Mouse (Mus musculus): ENCODE results near the gene Gcnt3. TPM values are rescaled to one million over a fixed set of nuclear protein-coding genes. Genes with fewer than 3 reads are reported as not detected.

Gcnt3 gene
- polyA plus RNA-seq, 1 experiment from 2014 or later, result 0.05 TPM

DNA sequence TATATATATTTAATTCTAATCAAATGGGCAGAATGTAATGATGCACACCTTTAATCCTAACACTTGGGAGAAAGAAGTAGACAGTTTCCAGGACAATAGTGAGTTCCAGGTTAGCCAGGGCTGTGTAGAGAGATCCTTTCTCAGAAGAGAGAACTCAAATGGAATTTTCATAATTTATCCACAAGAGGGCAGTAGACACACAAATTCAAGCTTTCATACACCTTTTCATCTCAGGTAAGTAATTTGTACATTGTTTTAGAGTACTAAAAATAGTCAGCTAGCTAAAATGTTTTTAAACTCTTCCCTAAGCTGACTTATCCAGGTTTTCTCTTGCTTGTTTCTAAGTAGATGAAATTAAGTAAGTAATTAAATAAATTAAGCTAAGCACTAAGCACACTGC, 19.0 kb downstream of the Gcnt3 start:
- Histone ChIP-seq H3K27ac (ENCODE audit: low read length) (no peak overlapping the region), H3K36me3 (ENCODE audit: control insufficient read depth, insufficient read depth, low read length) (peaks cover 11% of the 10 kb centered on the region; the same call in 1 of the 2 replicates), H3K4me2 (ENCODE audit: low read depth, low read length) (no peak overlapping the region), H3K9ac (ENCODE audit: low read length) (no peak overlapping the region), H3K4me3 (ENCODE audit: low read length) (no peak overlapping the region), H3K4me1 (replicated peaks; ENCODE audit: control insufficient read depth, insufficient read depth, low read length) (peaks cover 4% of the 10 kb centered on the region), H3K27me3 (ENCODE audit: control insufficient read depth, insufficient read depth, low read depth, low read length) (no peaks in the 10 kb centered on the region), H3K9me3 (ENCODE audit: control insufficient read depth, low read length) (no peaks in the 10 kb centered on the region)
- no peak for ATAC-seq (ENCODE audit: low read depth)

DNA sequence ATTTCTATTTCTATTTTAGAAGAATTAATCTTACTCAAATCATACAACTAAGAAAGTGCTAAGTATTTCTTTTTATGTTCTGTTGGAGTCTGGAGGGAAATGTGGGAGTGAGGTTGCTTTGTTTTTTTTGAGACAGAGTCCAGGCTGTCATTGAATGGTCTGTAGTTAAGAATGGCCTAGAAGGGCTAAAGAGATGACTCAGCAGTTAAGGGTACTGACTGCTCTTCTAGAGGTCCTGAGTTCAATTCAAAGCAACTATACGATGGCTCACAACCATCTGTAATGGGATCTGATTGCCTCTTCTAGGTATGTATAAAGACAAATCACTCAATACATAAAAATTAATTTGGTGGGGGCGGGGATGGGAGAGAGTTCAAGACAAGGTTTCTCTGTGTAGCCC, 22.3 kb downstream of the Gcnt3 start:
- Histone ChIP-seq H3K4me1 (replicated peaks; ENCODE audit: control insufficient read depth, insufficient read depth, low read length) (peaks cover 15% of the 10 kb centered on the region), H3K9ac (ENCODE audit: low read length) (no peak overlapping the region), H3K4me3 (ENCODE audit: low read length) (no peak overlapping the region), H3K27me3 (ENCODE audit: control insufficient read depth, insufficient read depth, low read depth, low read length) (no peaks in the 10 kb centered on the region), H3K27ac (ENCODE audit: low read length) (no peak overlapping the region), H3K4me2 (ENCODE audit: low read depth, low read length) (no peak overlapping the region), H3K36me3 (ENCODE audit: control insufficient read depth, insufficient read depth, low read length) (peaks cover 9% of the 10 kb centered on the region; the same call in 1 of the 2 replicates), H3K9me3 (ENCODE audit: control insufficient read depth, low read length) (no peaks in the 10 kb centered on the region)
- WGBS, result 93% methylated on average over 2 of the region's 2 CpGs
- no peak for ATAC-seq (ENCODE audit: low read depth)

DNA sequence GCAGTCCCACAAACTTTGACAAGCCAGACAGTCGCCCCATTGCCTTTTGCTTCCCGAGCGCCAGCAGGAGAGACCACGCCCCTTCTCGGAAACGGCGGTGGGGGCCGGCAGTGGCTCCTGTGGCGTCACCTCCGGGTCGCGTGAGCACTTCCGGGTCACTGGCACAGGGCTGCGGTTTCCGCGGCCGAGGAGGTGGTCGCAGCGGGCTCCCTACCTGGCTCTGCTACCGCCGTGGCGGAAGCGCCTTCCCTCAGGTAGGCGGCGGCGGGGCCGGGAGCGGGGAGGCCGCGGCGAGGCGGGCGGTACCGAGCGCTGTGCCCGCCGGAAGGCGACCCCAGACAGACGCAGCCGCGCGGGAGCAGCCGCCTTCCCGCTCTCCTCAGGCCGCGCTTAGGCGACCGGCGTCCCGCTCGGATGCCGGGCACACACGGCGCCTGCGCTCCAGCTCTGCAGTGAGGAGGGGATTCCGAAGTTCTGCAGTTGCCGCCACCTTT, 25.4 kb downstream of the Gcnt3 start, which contains the start of gene Gtf2a2:
Gene Gtf2a2 (plus strand): TSS at position 143 of the 494 bp plus-strand sequence.
- ATAC-seq (ENCODE audit: low read depth), result peak; percentile 98
- Histone ChIP-seq H3K27me3 (ENCODE audit: control insufficient read depth, insufficient read depth, low read depth, low read length) (no peaks in the 10 kb centered on the region), H3K27ac (ENCODE audit: low read length) (peak within 1 kb of the TSS; percentile 85), H3K9ac (ENCODE audit: low read length) (peak within 1 kb of the TSS; percentile 87), H3K36me3 (ENCODE audit: control insufficient read depth, insufficient read depth, low read length) (peaks cover 9% of the 10 kb centered on the region; the same call in 1 of the 2 replicates), H3K9me3 (ENCODE audit: control insufficient read depth, low read length) (no peaks in the 10 kb centered on the region), H3K4me1 (replicated peaks; ENCODE audit: control insufficient read depth, insufficient read depth, low read length) (peaks cover 15% of the 10 kb centered on the region), H3K4me2 (ENCODE audit: low read depth, low read length) (peak within 1 kb of the TSS; percentile 82), H3K4me3 (ENCODE audit: low read length) (peak within 1 kb of the TSS; percentile 78)
- under 1% methylated on average over 51 of the region's 57 CpGs for WGBS

DNA sequence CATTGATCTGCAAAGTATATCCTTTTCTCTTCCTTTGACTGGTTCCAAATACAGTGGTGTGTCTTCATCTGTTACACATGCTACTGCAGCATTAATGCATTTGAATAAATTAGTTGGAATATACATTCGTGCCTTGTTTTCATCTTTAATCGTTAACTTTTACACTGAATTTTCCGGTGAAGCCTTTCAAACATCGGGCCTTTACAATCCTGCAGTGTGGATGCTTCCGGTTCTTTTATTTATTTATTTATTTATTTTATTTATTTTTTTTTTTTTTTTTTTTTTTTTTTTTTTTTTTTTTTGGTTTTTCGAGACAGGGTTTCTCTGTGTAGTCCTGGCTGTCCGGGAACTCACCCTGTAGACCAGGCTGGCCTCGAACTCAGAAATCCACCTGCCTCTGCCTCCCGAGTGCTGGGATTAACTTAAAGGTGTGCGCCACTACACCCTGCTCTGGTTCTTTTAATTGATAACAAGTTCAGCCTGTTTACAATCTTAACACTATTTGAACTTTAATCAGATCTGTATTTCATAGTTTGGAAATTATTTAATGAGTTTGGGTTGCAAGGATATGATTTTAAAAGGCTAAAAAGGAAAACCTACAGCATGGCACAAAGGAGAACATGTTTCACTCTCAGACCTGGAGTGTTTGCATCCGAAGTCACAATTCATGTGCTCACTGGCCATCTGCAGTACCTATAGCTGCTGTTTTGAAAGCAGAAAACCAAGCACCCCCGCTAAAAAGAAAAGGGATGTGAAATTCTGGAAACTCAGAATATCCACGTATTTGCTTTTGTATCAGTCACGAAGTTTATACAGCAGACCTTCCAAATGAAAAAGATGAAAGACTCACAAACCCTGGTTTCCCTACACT, 26.1 kb downstream of the Gcnt3 start:
- ATAC-seq (ENCODE audit: low read depth), result peak; percentile 18
- peak overlapping the region; percentile 73; the same call in 1 of the 2 replicates for H3K27ac ChIP-seq (ENCODE audit: low read length)

DNA sequence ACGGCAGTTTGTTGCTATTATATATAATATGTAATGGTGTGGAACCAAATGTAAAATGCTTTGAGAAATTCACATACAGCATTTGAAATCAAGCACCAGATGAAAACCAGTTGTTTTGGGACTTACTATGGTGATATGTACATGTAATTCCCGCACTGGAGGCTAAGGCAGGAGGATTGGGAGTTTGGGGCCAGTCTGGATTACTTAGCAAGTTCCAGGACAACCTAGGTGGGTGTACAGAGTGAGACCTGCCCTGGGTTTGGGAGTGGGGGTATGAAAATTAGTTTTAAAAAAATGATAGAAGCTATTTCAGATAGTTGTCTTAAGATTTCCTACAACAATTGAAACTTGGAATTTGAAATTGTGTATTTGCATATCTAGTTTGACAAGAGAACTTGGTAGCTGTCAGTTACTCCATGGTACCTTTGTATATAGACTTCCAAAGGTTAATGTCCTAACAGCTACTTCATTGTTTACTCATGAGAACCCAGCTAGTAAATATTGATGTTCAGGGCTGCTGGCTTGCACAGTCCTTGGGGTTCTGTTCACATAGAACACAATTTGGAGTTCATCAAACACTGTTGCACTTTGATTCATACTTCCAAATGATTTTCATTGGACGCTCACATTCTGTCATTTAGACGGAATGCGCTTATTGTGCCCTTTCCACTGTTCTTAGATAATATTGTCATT, 27.0 kb downstream of the Gcnt3 start:
- no peak for ATAC-seq (ENCODE audit: low read depth)
- Histone ChIP-seq H3K4me2 (ENCODE audit: low read depth, low read length) (no peak overlapping the region), H3K27ac (ENCODE audit: low read length) (no peak overlapping the region), H3K9me3 (ENCODE audit: control insufficient read depth, low read length) (no peaks in the 10 kb centered on the region), H3K9ac (ENCODE audit: low read length) (no peak overlapping the region), H3K4me1 (replicated peaks; ENCODE audit: control insufficient read depth, insufficient read depth, low read length) (peaks cover 15% of the 10 kb centered on the region), H3K4me3 (ENCODE audit: low read length) (no peak overlapping the region), H3K36me3 (ENCODE audit: control insufficient read depth, insufficient read depth, low read length) (peaks cover 11% of the 10 kb centered on the region; the same call in 1 of the 2 replicates), H3K27me3 (ENCODE audit: control insufficient read depth, insufficient read depth, low read depth, low read length) (no peaks in the 10 kb centered on the region)
- 94% methylated on average over 5 of the region's 5 CpGs for WGBS

More for the DNA sequence above, 26.1 kb downstream of the Gcnt3 start:
- H3K36me3 ChIP-seq (ENCODE audit: control insufficient read depth, insufficient read depth, low read length), result peaks cover 11% of the 10 kb centered on the region; the same call in 1 of the 2 replicates
- peaks cover 15% of the 10 kb centered on the region for H3K4me1 ChIP-seq (replicated peaks; ENCODE audit: control insufficient read depth, insufficient read depth, low read length)
- H3K4me2 ChIP-seq (ENCODE audit: low read depth, low read length), result peak overlapping the region; percentile 62
- H3K9ac ChIP-seq (ENCODE audit: low read length), result peak overlapping the region; percentile 87
- no peaks in the 10 kb centered on the region for H3K27me3 ChIP-seq (ENCODE audit: control insufficient read depth, insufficient read depth, low read depth, low read length)
- WGBS, result 53% methylated on average over 14 of the region's 14 CpGs
- H3K4me3 ChIP-seq (ENCODE audit: low read length), result peak overlapping the region; percentile 78
- no peaks in the 10 kb centered on the region for H3K9me3 ChIP-seq (ENCODE audit: control insufficient read depth, low read length)

DNA sequence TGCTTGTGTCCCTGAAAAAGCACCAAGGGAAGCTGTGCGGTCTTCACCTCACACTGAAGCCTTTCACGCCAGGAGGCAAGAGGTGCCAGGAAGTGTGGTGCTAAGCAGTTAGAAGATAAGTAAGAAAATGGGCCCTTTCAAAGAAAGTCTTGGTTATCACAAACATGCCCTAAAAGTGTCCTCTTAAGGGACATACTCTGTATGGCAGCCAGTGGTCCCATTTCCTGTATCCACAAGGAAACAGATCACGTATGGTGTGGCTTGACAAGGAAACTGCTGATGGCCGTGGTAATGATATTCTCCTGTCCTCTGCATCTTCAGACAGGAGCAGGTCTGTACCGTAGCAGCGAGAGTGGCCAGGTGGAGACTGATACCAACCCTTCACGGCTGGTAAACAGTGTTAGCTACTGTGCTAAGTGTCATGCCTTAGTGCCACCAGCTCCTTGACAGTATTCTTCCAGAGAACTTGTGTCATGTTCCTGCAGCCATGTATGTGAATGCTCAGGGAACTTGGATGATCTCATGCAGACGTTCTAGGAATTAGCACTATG, 28.1 kb downstream of the Gcnt3 start:
- Histone ChIP-seq H3K9me3 (ENCODE audit: control insufficient read depth, low read length) (no peaks in the 10 kb centered on the region), H3K9ac (ENCODE audit: low read length) (no peak overlapping the region), H3K36me3 (ENCODE audit: control insufficient read depth, insufficient read depth, low read length) (peaks cover 9% of the 10 kb centered on the region; the same call in 1 of the 2 replicates), H3K4me1 (replicated peaks; ENCODE audit: control insufficient read depth, insufficient read depth, low read length) (peaks cover 15% of the 10 kb centered on the region), H3K27me3 (ENCODE audit: control insufficient read depth, insufficient read depth, low read depth, low read length) (no peaks in the 10 kb centered on the region), H3K4me3 (ENCODE audit: low read length) (no peak overlapping the region), H3K4me2 (ENCODE audit: low read depth, low read length) (no peak overlapping the region), H3K27ac (ENCODE audit: low read length) (no peak overlapping the region)
- WGBS, result 72% methylated on average over 8 of the region's 8 CpGs
- no peak for ATAC-seq (ENCODE audit: low read depth)

DNA sequence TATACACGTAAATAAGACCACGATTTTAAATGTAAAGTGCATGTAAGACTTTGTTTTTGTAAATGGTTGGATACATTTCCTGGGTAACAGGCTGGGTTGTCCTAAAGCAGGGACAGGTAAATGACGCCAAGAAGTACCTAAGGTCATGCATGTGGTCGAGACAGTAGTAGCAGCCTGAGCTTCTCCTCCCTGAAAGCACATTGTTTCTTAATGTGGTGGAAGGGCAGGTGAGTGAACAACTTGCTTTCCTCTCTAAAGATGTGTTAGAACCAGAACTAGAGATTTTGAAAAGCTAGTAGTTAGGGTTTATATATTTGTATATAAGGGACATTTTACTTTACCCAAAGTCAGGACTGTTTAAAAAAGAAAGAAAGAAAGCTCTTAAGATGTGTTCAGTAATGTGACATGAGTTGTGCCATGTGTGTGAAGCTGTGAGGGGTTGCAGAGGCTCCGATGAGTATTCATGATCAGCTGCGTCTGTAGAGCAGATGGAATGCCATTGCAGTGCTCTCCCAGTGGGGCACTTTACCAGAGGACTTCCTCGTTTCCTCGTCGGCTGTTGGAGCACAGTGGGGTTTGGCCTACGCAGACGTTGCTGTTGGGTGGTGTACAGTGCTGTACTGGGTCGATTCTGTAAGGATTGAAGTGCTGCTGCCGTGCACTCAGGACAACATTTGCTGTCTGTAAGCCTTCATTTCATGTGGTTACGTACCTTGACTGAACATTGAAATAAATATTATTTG, 30.2 kb downstream of the Gcnt3 start:
- Histone ChIP-seq H3K36me3 (ENCODE audit: control insufficient read depth, insufficient read depth, low read length) (peaks cover 22% of the 10 kb centered on the region; the same call in 1 of the 2 replicates), H3K4me3 (ENCODE audit: low read length) (no peak overlapping the region)
- WGBS, result 88% methylated on average over 14 of the region's 14 CpGs

DNA sequence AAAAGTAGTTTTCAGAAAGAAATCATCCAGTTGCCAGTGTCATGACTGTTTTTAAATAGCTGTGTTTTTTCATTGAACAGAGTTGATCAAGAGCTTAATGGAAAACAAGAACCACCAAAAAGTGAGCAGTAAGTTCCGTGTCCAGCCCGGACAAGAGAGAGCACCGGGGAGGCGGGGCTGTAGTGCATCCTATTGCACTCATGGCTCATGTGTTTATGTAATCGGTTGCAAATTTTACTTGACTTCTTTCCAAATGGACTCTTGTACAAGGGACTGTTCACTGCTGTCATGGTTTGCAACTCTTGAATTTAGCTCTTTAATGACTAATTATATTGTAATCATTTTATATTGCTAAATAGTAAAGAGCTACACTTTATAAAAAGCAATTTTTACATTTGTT, 30.9 kb downstream of the Gcnt3 start:
- H3K36me3 ChIP-seq (ENCODE audit: control insufficient read depth, insufficient read depth, low read length), result peaks cover 27% of the 10 kb centered on the region
- ATAC-seq (ENCODE audit: low read depth), result no peak
- WGBS, result 74% methylated on average over 5 of the region's 5 CpGs

More for the DNA sequence above, 30.2 kb downstream of the Gcnt3 start:
- Histone ChIP-seq H3K27ac (ENCODE audit: low read length) (no peak overlapping the region), H3K9ac (ENCODE audit: low read length) (no peak overlapping the region), H3K4me2 (ENCODE audit: low read depth, low read length) (no peak overlapping the region), H3K27me3 (ENCODE audit: control insufficient read depth, insufficient read depth, low read depth, low read length) (no peaks in the 10 kb centered on the region), H3K9me3 (ENCODE audit: control insufficient read depth, low read length) (no peaks in the 10 kb centered on the region), H3K4me1 (replicated peaks; ENCODE audit: control insufficient read depth, insufficient read depth, low read length) (0 out of 2 replicates have a peak, but pooled peaks cover 2% of the 10 kb centered on the region)
- ATAC-seq (ENCODE audit: low read depth), result no peak

More for the DNA sequence above, 30.9 kb downstream of the Gcnt3 start:
- Histone ChIP-seq H3K4me2 (ENCODE audit: low read depth, low read length) (no peak overlapping the region), H3K27ac (ENCODE audit: low read length) (no peak overlapping the region), H3K9ac (ENCODE audit: low read length) (no peak overlapping the region), H3K27me3 (ENCODE audit: control insufficient read depth, insufficient read depth, low read depth, low read length) (no peaks in the 10 kb centered on the region), H3K4me1 (replicated peaks; ENCODE audit: control insufficient read depth, insufficient read depth, low read length) (0 out of 2 replicates have a peak, but pooled peaks cover 1% of the 10 kb centered on the region), H3K4me3 (ENCODE audit: low read length) (no peak overlapping the region), H3K9me3 (ENCODE audit: control insufficient read depth, low read length) (no peaks in the 10 kb centered on the region)
